Mouse (Mus musculus): Measurements from ENCODE around the gene Mars2. TPM values are rescaled to one million over a fixed set of nuclear protein-coding genes. Genes with fewer than 3 reads are reported as not detected.

The Mars2 gene
- polyA plus RNA-seq (2014; fragmentation: Nextera tagmentation; extraction: Ambion mirVana), result 3.9 and 4.0 TPM in 2 replicates

- Histone ChIP-seq H3K4me2 (peak within 1 kb of the TSS; percentile 98), H3K27ac (ENCODE audit: low read depth, low read length) (0 out of 2 replicates have a peak within 1 kb of the TSS, but pooled peaks have one; percentile 47), H3K4me3 (ENCODE audit: low read depth, low read length) (peak within 1 kb of the TSS; percentile 65), H3K9me3 (replicated peaks; ENCODE audit: control insufficient read depth, low read length) (no peaks in the 10 kb centered on the region), H3K4me1 (ENCODE audit: control insufficient read depth, insufficient read depth, low read length) (peaks cover 13% of the 10 kb centered on the region), H3K9ac (ENCODE audit: low read depth, low read length) (peak within 1 kb of the TSS; percentile 77), H3K36me3 (ENCODE audit: control insufficient read depth, insufficient read depth, low read length) (no peaks in the 10 kb centered on the region), H3K27me3 (ENCODE audit: control insufficient read depth, insufficient read depth, low read length) (no peaks in the 10 kb centered on the region; the same call in 1 of the 2 replicates)
- WGBS (ENCODE audit: insufficient replicate concordance), result under 1% methylated on average over 82 of the region's 82 CpGs
- peak; percentile 96 for ATAC-seq (replicated peaks; ENCODE audit: insufficient number of reproducible peaks, low FRiP score, low TSS enrichment)
Observed at GRCm38 (mm10) chr1:55236890-55237642, at the start of gene Mars2. TSS of gene Mars2 (plus strand) at chr1:55237177.

DNA sequence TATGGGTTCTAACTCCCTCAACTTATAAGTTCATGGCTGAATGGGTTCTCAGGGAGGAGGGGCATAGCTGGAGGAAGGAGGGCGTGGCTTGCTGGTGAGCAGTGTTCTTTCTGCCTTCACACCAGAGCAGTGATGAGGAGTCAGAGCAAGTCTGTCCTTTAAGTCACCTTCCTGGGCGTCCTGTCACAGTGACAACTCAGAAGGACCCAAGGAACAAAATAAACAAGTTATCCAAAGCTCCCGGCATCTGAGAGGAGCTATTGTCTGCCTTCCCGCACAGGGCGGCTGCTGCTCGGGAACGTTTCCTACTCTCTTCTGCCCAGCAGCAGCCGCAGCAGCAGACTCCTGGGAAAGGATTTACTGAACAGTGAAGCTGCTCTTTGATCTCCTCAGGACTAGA is 45.0 kb upstream of the Mars2 start:
- Histone ChIP-seq H3K4me3 (ENCODE audit: low read depth, low read length) (peak overlapping the region; percentile 24; the same call in 1 of the 2 replicates), H3K27me3 (ENCODE audit: control insufficient read depth, insufficient read depth, low read length) (no peaks in the 10 kb centered on the region), H3K4me2 (peak overlapping the region; percentile 55), H3K27ac (ENCODE audit: low read depth, low read length) (peak overlapping the region; percentile 43; the same call in 1 of the 2 replicates), H3K4me1 (ENCODE audit: control insufficient read depth, insufficient read depth, low read length) (peaks cover 4% of the 10 kb centered on the region; the same call in 1 of the 2 replicates), H3K36me3 (ENCODE audit: control insufficient read depth, insufficient read depth, low read length) (no peaks in the 10 kb centered on the region), H3K9me3 (replicated peaks; ENCODE audit: control insufficient read depth, low read length) (no peaks in the 10 kb centered on the region), H3K9ac (ENCODE audit: low read depth, low read length) (peak overlapping the region; percentile 62)
- WGBS (ENCODE audit: insufficient replicate concordance), result 21% methylated on average over 8 of the region's 8 CpGs
- ATAC-seq (replicated peaks; ENCODE audit: insufficient number of reproducible peaks, low FRiP score, low TSS enrichment), result peak; percentile 52; the same call in 1 of the 2 replicates

DNA sequence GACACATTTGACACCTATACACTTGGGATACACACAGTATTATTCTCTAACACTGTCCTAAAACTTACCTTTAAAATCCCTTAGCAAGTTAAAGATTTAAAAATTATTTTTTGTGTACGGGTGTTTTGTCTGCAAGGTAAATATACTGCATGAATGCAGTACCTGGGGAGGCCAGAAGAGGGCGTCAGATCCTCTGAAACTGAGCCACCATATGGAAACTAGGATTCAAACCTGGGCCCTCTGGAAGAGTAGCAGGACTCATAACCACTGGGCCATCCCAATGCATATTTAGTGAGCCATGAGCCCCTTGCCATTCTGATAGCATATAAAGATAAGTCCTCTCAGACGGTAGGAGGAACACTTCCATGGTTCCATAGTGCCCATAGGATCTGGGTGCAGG is 44.2 kb upstream of the Mars2 start:
- H3K9ac ChIP-seq (ENCODE audit: low read depth, low read length), result no peak overlapping the region
- no peak overlapping the region for H3K4me2 ChIP-seq
- no peak for ATAC-seq (replicated peaks; ENCODE audit: insufficient number of reproducible peaks, low FRiP score, low TSS enrichment)
- 0 out of 2 replicates have a peak, but pooled peaks cover 3% of the 10 kb centered on the region for H3K4me1 ChIP-seq (ENCODE audit: control insufficient read depth, insufficient read depth, low read length)
- WGBS (ENCODE audit: insufficient replicate concordance), result 53% methylated on average over 3 of the region's 3 CpGs
- H3K36me3 ChIP-seq (ENCODE audit: control insufficient read depth, insufficient read depth, low read length), result no peaks in the 10 kb centered on the region
- peak overlapping the region; percentile 58 for H3K27ac ChIP-seq (ENCODE audit: low read depth, low read length)
- H3K4me3 ChIP-seq (ENCODE audit: low read depth, low read length), result no peak overlapping the region
- no peaks in the 10 kb centered on the region for H3K9me3 ChIP-seq (replicated peaks; ENCODE audit: control insufficient read depth, low read length)
- H3K27me3 ChIP-seq (ENCODE audit: control insufficient read depth, insufficient read depth, low read length), result no peaks in the 10 kb centered on the region

DNA sequence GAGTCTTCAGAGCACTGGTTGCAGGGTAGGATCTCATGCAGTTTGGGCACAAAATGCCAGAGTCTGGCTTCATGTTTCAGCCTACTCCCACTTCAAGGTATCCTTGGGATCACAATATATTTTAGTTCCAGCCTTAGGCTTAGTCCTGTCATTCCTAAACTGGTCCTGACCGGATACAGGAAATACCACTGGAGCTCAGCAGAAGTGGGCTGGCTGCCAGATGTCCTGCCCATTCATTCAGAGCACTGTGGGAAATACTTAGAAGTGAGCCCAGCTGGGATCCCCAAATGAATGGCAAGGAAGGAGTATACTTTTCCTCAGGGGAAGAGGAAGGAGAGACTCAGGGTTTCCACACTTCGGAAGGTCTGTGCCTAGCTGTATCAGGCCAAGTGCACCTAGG is 43.7 kb upstream of the Mars2 start:
- H3K9ac ChIP-seq (ENCODE audit: low read depth, low read length), result no peak overlapping the region
- ATAC-seq (replicated peaks; ENCODE audit: insufficient number of reproducible peaks, low FRiP score, low TSS enrichment), result peak; percentile 71
- H3K4me2 ChIP-seq, result no peak overlapping the region
- 0 out of 2 replicates have a peak, but pooled peaks cover 3% of the 10 kb centered on the region for H3K4me1 ChIP-seq (ENCODE audit: control insufficient read depth, insufficient read depth, low read length)
- peak overlapping the region; percentile 58 for H3K27ac ChIP-seq (ENCODE audit: low read depth, low read length)
- no peaks in the 10 kb centered on the region for H3K9me3 ChIP-seq (replicated peaks; ENCODE audit: control insufficient read depth, low read length)
- H3K4me3 ChIP-seq (ENCODE audit: low read depth, low read length), result no peak overlapping the region
- H3K36me3 ChIP-seq (ENCODE audit: control insufficient read depth, insufficient read depth, low read length), result no peaks in the 10 kb centered on the region
- H3K27me3 ChIP-seq (ENCODE audit: control insufficient read depth, insufficient read depth, low read length), result no peaks in the 10 kb centered on the region
- 43% methylated on average over 2 of the region's 2 CpGs for WGBS (ENCODE audit: insufficient replicate concordance)

DNA sequence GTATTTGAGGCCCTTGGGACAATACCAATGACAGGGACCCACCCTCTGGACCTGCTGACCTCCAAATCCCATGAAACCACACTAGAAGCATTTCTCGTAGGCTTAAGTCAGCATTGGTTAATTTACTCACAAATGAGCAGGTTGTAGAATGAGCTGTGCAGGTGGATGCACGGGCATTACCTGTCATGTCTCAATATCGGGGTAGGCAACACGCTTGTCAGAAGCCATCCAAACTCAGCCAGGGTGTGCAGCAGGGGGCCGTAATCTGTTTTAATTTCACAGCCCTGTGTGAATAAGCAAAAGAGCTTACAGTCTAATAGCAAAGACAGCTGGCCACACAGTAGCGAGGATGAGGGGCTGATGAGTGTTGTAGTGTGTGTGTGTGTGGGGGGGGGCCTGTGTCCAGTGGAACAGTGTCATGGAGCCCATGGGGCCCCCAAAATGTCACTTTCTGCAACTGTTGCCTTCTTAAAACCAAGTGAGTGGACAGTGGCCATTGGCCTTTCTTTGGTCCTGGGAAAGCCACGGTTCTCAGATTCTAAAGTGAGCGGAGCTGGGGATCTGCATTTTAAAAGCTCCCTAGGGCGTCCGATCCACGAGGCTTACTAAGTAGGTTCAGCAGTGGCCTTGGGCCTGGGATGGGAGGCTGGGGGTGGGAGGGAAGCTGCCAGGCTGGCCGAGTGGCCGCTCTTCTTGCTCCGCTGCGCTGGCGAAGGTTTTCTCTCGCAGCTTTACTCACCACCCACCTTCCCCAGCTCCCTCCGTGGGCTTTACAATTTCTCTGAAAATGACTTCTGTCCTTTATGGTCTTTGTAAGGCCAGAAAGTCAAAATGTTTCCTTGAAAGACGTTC is 42.7 kb upstream of the Mars2 start:
- ATAC-seq (replicated peaks; ENCODE audit: insufficient number of reproducible peaks, low FRiP score, low TSS enrichment), result no peak
- H3K4me1 ChIP-seq (ENCODE audit: control insufficient read depth, insufficient read depth, low read length), result 0 out of 2 replicates have a peak, but pooled peaks cover 3% of the 10 kb centered on the region
- 0 out of 2 replicates have a peak overlapping the region, but pooled peaks have one; percentile 58 for H3K27ac ChIP-seq (ENCODE audit: low read depth, low read length)
- no peaks in the 10 kb centered on the region for H3K9me3 ChIP-seq (replicated peaks; ENCODE audit: control insufficient read depth, low read length)
- no peak overlapping the region for H3K9ac ChIP-seq (ENCODE audit: low read depth, low read length)
- H3K4me3 ChIP-seq (ENCODE audit: low read depth, low read length), result no peak overlapping the region
- H3K27me3 ChIP-seq (ENCODE audit: control insufficient read depth, insufficient read depth, low read length), result no peaks in the 10 kb centered on the region
- 48% methylated on average over 19 of the region's 19 CpGs for WGBS (ENCODE audit: insufficient replicate concordance)
- H3K36me3 ChIP-seq (ENCODE audit: control insufficient read depth, insufficient read depth, low read length), result no peaks in the 10 kb centered on the region
- no peak overlapping the region for H3K4me2 ChIP-seq

GRCm38 (mm10) chr1:55195021-55195420 is 42.0 kb upstream of the Mars2 start:
- H3K27ac ChIP-seq (ENCODE audit: low read depth, low read length), result no peak overlapping the region
- H3K9ac ChIP-seq (ENCODE audit: low read depth, low read length), result no peak overlapping the region
- H3K4me3 ChIP-seq (ENCODE audit: low read depth, low read length), result no peak overlapping the region
- no peak for ATAC-seq (replicated peaks; ENCODE audit: insufficient number of reproducible peaks, low FRiP score, low TSS enrichment)
- no peaks in the 10 kb centered on the region for H3K36me3 ChIP-seq (ENCODE audit: control insufficient read depth, insufficient read depth, low read length)
- no peaks in the 10 kb centered on the region for H3K9me3 ChIP-seq (replicated peaks; ENCODE audit: control insufficient read depth, low read length)
- 0 out of 2 replicates have a peak, but pooled peaks cover 3% of the 10 kb centered on the region for H3K4me1 ChIP-seq (ENCODE audit: control insufficient read depth, insufficient read depth, low read length)
- WGBS (ENCODE audit: insufficient replicate concordance), result 67% methylated on average over 4 of the region's 4 CpGs
- no peaks in the 10 kb centered on the region for H3K27me3 ChIP-seq (ENCODE audit: control insufficient read depth, insufficient read depth, low read length)
- H3K4me2 ChIP-seq, result no peak overlapping the region

- Histone ChIP-seq H3K9ac (ENCODE audit: low read depth, low read length) (no peak overlapping the region), H3K27ac (ENCODE audit: low read depth, low read length) (peak overlapping the region; percentile 57)
Observed at GRCm38 (mm10) chr1:55196327-55197003, 40.5 kb upstream of the Mars2 start.

DNA sequence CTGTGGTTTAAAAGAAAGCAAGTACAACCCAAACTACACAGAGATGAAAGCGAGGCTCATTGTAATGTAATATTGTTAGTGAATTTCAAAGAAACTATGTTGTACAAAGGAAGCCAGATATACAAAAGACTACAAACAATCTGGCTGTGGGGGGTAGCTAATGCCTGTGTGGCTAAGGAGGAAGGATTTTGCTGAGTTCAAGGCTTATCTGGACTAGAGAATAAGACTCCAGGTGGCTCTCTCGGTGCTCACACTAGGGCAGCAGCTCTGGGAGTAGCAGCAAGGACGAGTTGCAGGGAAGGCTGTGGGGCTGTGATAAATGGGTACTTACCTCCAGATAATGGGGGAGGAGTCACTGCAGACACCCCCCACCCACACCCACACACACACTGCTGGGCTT is 38.3 kb upstream of the Mars2 start:
- Histone ChIP-seq H3K9ac (ENCODE audit: low read depth, low read length) (no peak overlapping the region), H3K27ac (ENCODE audit: low read depth, low read length) (no peak overlapping the region), H3K4me3 (ENCODE audit: low read depth, low read length) (no peak overlapping the region), H3K27me3 (ENCODE audit: control insufficient read depth, insufficient read depth, low read length) (no peaks in the 10 kb centered on the region), H3K4me2 (no peak overlapping the region), H3K4me1 (ENCODE audit: control insufficient read depth, insufficient read depth, low read length) (0 out of 2 replicates have a peak, but pooled peaks cover 6% of the 10 kb centered on the region), H3K36me3 (ENCODE audit: control insufficient read depth, insufficient read depth, low read length) (no peaks in the 10 kb centered on the region), H3K9me3 (replicated peaks; ENCODE audit: control insufficient read depth, low read length) (no peaks in the 10 kb centered on the region)
- 33% methylated on average over 3 of the region's 3 CpGs for WGBS (ENCODE audit: insufficient replicate concordance)
- ATAC-seq (replicated peaks; ENCODE audit: insufficient number of reproducible peaks, low FRiP score, low TSS enrichment), result 0 out of 2 replicates have a peak, but pooled peaks have one; percentile 16

More at GRCm38 (mm10) chr1:55196327-55197003, 40.5 kb upstream of the Mars2 start:
- H3K4me1 ChIP-seq (ENCODE audit: control insufficient read depth, insufficient read depth, low read length), result 0 out of 2 replicates have a peak, but pooled peaks cover 3% of the 10 kb centered on the region
- 53% methylated on average over 6 of the region's 6 CpGs for whole genome bisulfite sequencing (ENCODE audit: insufficient replicate concordance)
- H3K4me3 ChIP-seq (ENCODE audit: low read depth, low read length), result no peak overlapping the region
- ATAC-seq (replicated peaks; ENCODE audit: insufficient number of reproducible peaks, low FRiP score, low TSS enrichment), result no peak
- no peaks in the 10 kb centered on the region for H3K27me3 ChIP-seq (ENCODE audit: control insufficient read depth, insufficient read depth, low read length)
- H3K4me2 ChIP-seq, result no peak overlapping the region
- H3K9me3 ChIP-seq (replicated peaks; ENCODE audit: control insufficient read depth, low read length), result no peaks in the 10 kb centered on the region
- no peaks in the 10 kb centered on the region for H3K36me3 ChIP-seq (ENCODE audit: control insufficient read depth, insufficient read depth, low read length)
